Mouse (Mus musculus): Measurements from ENCODE around the gene Slc16a5.
A peak's percentile ranks its signal among the peaks of the same experiment; 100 is the strongest.
"Not testable (repeated sequence)": the region's sequence is repeated elsewhere in the genome, so short reads cannot be mapped to it uniquely, and the experiment has no call there.

Gene Slc16a5

GRCm38 (mm10) chr11:115448998-115449397 is 13.3 kb upstream of the Slc16a5 start:
- peak; percentile 90 for DNase-seq

GRCm38 (mm10) chr11:115450176-115450575 is 12.1 kb upstream of the Slc16a5 start:
- no peak for DNase-seq

- no peak for DNase-seq
Measured at GRCm38 (mm10) chr11:115451781-115452241, 10.5 kb upstream of the Slc16a5 start.

DNA sequence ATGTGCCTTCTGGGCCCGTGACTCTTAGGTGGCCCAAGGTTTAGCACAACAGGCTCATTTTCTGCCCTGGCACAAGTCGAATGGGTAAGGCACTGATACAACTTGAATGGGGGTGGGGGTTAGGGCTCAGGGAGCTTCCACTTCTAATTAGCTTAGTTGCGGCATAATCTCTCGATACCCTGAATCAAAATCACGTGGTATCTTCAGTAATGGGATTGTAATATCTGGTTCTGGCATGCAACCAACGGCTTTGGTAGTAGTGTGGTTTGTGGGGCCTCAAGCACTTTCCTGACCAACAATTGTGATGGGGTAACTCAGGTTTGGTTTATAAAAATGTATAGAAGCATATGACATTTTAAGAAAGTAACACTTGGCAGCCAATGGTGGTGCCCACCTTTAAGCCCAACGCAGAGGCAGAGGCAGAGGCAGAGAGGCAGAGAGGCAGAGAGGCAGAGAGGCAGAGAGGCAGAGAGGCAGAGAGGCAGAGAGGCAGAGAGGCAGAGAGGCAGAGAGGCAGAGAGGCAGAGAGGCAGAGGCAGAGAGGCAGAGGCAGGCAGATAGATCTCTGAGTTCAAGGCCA is 9.9 kb upstream of the Slc16a5 start:
- DNase-seq = no peak

GRCm38 (mm10) chr11:115453306-115453705 is 9.0 kb upstream of the Slc16a5 start:
- DNase-seq = no peak

- DNase-seq = not testable (repeated sequence)
Measured at GRCm38 (mm10) chr11:115454822-115455221, 7.5 kb upstream of the Slc16a5 start.

DNA sequence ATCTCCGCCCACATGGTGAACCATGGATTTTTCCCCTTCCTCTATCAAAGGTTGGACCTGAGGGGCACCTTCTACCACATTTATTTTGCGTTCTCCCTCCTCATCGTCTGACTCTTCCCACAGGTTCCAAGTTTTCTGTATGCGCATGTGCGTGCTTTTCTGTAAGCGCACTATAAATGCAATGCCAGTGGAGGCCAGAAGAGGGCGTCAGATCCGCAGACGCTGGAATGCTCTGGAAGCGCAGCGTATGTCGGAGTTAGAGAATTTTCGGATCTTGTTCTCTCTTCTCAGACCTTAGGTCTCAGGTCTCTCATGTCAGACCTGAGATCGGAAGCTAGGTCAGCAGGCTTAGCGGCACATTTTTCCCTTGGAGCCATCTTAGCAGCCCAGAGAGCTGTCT is 6.7 kb upstream of the Slc16a5 start:
- DNase-seq = no peak

- DNase-seq = no peak
Measured at GRCm38 (mm10) chr11:115456182-115456581, 6.1 kb upstream of the Slc16a5 start.

DNA sequence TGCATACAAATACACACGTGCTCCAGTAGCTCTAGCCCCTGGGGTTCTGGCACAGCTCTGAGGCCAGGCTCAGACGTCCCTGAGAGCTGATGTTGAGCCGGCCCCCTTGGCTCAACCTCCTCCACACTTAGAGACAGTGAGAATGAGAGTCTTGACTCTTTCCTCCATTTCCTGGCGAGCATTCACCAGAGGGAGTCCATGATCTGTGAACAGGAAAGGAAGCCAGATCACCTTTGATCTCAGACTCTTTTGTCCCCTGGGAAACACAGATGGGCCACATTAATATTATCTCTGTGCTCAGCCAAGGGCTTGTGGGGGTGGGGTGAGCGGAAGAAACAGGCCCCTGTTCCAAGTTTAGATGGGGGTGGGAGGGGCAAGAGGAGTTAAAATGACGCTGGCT is 4.9 kb upstream of the Slc16a5 start:
- DNase-seq = peak; percentile 77

DNA sequence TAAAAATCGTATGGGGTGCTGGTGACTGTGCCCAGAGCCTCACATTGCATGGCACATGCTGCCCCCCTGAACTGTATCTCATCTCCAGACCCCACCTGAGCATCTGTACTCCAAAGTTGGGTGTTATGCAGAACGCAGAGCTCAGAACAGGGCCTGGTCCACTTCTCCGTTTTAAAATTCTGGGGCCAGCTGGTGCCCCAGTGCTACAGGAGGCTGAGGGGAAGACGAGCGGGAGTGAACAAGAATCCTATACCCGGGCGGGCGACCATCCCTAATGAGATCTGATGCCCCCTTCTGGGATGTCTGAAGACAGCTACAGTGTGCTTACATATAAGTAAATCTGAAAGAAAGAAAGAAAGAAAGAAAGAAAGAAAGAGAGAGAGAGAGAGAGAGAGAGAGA is 1.3 kb upstream of the Slc16a5 start:
- peak; percentile 22 for DNase-seq

DNA sequence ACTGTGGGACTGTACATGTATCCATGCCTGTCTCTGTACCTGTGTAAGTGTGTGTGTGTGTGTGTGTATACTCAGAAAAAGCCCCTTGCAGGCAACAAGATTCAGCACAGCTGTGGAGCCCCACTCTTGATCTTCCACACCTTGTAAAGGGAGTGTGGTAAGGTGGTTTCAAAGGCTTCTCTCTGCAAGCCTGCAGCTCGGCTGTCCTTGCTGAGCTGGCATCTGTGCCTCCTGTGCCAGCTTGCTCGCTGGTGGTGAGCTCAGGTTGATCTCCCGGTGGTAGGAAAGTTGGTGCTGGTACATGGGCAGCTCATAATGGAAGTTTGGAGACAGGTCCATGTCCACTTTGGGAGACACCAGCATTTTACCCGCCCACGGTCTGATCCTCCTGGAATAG is 430 bp upstream of the Slc16a5 start:
- DNase-seq = no peak

DNA sequence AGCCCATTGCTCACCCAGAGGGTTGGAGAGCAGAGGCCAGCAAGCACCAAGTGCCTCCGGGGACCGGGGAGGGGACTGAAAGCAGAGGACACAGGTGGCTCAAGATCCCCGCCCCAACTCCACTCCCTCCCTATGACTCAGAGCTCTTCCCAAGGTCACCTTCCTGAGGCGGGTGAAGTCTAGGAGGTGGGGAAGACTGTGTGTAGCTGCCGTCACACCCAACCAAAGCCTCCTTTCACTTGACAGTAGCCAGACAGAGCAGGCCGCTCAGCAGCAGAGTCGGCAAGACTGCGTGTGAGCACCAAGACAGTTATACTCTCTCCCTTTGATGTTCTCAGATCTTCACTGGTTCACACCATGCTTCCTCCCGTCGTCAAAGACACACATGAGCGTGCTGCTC is 1.1 kb downstream of the Slc16a5 start:
- peak; percentile 55 for DNase-seq

DNA sequence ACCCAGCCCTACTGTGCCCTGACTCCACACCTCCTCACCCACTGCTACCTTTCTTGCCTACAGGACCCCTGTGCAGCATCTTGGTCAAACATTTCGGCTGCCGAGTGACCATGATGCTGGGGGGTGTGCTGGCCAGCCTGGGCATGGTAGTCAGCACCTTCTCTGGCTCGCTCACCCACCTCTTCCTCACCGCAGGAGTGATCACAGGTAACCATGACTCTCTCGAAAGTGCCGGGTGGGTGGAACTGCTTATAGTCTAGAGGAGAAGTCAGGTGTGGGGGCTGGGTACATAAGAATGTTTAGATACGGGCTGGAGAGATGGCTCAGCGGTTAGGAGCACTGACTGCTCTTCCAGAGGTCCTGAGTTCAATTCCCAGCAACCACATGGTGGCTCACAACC is 2.6 kb downstream of the Slc16a5 start:
- DNase-seq = no peak

GRCm38 (mm10) chr11:115467217-115467618 is 4.9 kb downstream of the Slc16a5 start:
- DNase-seq = no peak

GRCm38 (mm10) chr11:115472183-115472582 is 9.9 kb downstream of the Slc16a5 start:
- DNase-seq = no peak

DNA sequence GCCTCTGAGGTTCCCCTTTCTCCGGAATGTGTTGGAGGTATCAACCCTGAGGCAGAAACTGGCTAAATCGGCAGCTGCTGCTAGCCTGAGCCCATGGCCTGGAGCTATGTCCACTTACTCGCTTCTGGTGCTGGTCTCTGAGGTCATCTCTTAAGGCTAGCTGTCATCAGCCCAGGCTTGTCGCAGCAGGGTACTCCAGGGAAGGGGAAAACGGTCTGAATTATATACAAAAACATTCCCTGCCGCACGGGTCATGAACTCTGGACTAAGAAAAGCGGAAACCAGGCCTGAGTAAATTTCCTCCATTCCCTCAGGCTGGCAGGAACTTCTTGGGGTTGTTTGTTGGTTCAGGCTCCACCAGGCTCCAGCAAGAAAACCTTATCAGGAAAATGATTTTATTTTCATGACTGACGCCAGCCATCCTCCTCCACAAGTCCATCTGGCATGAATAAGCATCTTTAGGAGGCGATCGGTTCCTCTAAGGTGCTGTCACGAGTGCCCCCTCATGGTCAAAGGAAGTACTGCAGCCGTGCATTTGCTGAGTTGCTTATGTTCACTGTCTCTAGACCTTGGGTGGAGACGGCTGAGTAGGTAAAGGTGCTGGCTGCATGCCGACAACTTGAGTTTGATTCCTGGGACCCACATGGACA is 11.5 kb downstream of the Slc16a5 start:
- peak; percentile 95 for DNase-seq

- DNase-seq = peak; percentile 97
Measured at GRCm38 (mm10) chr11:115475025-115475757, 12.9 kb downstream of the Slc16a5 start, which contains the start of gene Armc7. TSS of gene Armc7 (plus strand) at chr11:115475667.

DNA sequence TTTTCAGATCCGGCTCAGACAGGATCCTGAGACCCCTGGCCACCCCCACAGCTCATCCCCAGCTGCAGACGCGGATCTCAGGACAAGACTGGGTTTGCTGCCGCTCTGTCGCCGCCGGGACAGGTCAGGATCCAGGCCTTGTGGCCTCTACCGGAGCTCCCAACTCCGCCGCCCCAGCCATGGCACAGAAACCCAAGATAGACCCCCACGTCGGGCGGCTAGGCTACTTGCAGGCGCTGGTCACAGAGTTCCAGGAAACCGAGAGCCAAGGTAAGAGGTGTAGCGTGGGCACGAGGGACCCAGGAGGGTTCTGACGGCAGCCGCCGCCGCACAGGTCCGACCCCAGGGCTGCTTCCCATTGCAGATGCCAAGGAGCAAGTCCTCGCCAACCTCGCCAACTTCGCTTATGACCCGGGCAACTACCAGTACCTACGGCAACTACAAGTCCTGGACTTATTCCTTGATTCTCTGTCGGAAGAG is 13.5 kb downstream of the Slc16a5 start:
- DNase-seq = no peak

GRCm38 (mm10) chr11:115476630-115477029 is 14.4 kb downstream of the Slc16a5 start:
- DNase-seq = not testable (repeated sequence)

DNA sequence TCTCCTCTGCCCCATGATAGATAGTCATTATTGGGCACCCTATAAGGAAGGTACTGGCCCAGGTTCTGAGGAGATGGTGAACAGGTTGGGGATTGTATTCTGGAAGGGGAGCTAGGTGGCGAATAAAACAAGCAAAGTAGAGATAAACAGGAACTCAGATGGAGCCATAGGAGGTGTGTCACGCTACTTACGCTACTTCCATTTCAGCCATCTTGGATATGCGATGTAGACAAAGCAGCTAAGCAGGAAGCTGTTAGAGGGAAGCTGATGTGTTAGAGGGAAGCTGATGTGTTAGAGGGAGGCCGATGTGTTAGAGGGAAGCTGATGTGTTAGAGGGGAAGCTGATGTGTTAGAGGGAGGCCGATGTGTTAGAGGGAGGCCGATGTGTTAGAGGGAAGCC is 15.1 kb downstream of the Slc16a5 start:
- not testable (repeated sequence) for DNase-seq

- no peak for DNase-seq
Measured at GRCm38 (mm10) chr11:115478296-115478938, 16.1 kb downstream of the Slc16a5 start.

DNA sequence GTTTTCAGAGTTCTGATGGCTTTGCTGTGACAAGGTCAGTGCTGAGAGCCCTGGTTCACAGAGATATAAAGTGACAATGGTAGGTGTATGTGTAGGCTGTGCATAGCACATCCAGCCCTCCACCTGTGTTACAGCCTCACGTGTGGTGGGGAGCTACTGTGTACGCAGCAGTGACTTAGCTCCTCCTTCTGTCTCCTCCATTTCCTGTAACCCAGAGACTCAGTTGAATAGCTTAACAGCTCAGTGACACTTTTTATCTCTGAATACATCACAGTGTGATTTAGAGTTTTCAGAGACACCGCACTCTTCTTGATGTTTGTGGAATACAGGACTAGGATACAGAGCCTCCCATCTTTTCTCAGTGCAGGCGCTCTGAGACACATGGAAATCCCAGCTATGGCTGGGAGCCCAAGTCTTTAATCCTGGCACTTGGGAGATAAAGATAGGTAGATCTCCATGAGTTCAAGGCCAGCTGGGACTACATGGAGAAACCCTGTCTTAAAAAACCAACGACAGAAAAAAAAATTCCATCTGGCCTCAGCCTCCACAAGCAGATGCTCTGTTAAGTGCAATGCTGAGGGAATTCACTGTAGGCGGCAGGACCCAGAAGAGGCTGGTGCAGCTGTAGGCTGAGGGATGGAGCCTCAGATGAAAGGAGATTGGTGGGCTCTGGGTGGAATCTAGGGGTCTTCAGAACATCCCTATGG is 19.4 kb downstream of the Slc16a5 start:
- no peak for DNase-seq

- no peak for DNase-seq
Measured at GRCm38 (mm10) chr11:115483278-115483677, 21.0 kb downstream of the Slc16a5 start.
